Mouse (Mus musculus) bone marrow macrophage, adult 2 months (primary cell): ENCODE results near the gene Capn11.

ENCODE experiments used
- CTCF ChIP-seq: IDR thresholded peaks from 2 replicates; pipeline ENCODE4 v1.5.1; 2012; ENCODE audit warnings: low read depth, mild to moderate bottlenecking, low read length, moderate library complexity
- POLR2A ChIP-seq: IDR thresholded peaks from 2 replicates; pipeline ENCODE4 v1.6.1; 2012; ENCODE audit warnings: mild to moderate bottlenecking, low read depth, low read length, borderline replicate concordance

GRCm38 (mm10) chr17:45682843-45683242, 23.7 kb upstream of the Capn11 start:
- TF ChIP-seq CTCF = no peak
- TF ChIP-seq POLR2A = no peak
